Mouse (Mus musculus): ENCODE results near the gene Exph5.

Gene Exph5

DNA sequence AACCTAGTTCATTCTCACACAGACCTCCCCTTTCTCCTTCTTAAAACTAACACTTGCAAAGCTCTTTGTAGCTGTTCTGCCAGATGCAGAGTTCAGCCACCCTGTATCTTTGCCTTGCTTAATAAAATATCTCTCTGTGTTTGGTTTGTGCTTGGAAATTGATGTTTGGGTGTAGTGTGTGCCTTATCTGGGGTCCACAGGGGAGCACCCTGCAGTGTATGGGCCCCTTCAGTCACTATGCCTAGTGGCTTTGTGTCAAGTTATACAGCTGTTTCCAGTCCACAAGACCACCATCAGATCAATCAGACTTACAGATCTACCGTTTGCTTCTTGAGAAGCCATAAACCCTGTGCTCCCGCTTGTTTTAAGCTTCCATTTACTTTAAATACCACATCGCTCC is 108.0 kb downstream of the Exph5 start:
- DNase-seq: no peak

DNA sequence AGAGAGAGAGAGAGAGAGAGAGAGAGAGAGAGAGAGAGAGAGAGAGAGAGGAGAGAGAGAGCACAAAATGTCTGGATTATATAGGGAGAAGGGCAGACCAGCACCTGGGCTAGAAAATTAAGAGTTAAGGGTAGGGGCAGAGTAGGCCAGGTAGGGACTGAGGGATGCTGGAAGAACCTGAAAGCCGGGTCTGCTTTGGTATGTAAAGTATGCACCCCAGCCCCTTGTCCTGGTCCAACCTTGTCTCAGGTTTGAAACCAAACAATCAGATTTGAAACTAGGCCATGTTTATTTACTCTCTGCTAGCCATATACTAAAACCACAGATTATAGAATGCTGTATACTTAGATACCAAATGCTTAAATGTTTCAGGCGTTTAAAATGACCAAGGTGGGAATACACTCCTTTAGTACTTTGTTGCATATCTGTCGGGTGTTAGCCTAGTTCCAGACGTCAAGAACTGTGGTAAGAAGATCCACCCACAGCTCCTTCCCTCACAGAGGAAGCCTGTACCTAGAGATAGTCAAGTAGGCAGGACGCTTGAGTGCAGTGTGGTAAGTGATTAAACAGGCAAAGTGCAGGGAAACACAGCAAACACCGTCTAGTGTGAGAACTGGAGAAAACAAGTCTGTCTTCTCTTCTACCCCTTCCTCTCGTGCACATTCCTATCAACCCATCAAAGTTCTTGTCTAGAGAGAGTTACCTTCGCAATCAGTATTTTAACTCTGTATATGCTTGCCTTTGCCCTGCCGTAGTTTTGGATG is 120.8 kb downstream of the Exph5 start:
- no peak for DNase-seq

DNA sequence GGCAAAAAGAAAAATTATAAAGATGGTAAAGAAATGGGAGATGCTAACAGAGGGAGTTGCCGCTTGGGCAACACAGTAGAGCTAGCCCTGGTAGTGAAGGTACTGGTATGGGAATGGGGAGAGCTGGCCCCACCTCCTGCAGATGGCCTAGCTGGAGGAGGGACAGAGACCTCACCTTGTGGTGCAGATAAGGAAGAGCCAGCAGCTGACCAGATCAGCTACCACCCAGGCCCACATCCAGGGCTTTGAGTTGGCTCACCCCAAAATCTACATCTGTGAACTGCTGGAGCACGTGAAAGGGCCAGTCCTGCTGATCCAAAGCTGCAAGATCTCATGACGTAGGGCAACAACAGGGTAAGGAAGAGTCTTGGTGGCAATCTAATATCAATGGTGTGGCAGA is 125.3 kb downstream of the Exph5 start:
- no peak for DNase-seq

Data from kidney, postnatal 36 days (tissue).